Mouse (Mus musculus): ENCODE measurements around the gene Zfp54. TPM values are rescaled to one million over a fixed set of nuclear protein-coding genes. Genes with fewer than 3 reads are reported as not detected.
A peak's percentile ranks its signal among the peaks of the same experiment; 100 is the strongest.
"Not testable (repeated sequence)": the region's sequence is repeated elsewhere in the genome, so short reads cannot be mapped to it uniquely, and the experiment has no call there.

Gene Zfp54
- total RNA-seq (2015; ENCODE audit: low replicate concordance) (0.58 and 2.7 TPM in 2 replicates), total RNA-seq (2017; ENCODE audit: low replicate concordance) (1.3 and 3.8 TPM in 2 replicates)

- peak; percentile 98 for ATAC-seq (replicated peaks; ENCODE audit: low FRiP score, poor library complexity, severe bottlenecking)
Measured at GRCm38 (mm10) chr17:21422664-21423599, at the start of gene Zfp54. Gene Zfp54, plus strand, starts transcription at chr17:21423227.

DNA sequence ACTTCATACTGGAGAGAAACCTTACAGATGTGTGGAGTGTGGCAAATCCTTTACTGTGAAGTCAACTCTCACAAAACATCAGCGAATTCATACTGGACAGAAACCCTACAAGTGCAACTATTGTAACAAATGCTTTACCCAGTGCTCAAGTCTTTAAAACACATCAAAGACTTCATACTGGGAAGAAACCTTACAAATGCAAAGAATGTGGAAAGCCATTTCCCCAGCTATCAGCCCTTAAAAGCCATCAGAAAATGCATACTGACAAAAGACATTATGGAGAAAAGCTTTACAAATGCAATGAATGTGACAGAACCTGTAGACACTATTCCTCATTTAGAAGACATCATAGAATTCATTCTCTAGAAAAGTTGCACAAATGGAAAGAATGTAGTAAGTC is 47.7 kb upstream of the Zfp54 start:
- ATAC-seq (replicated peaks; ENCODE audit: low FRiP score, poor library complexity, severe bottlenecking), result no peak

DNA sequence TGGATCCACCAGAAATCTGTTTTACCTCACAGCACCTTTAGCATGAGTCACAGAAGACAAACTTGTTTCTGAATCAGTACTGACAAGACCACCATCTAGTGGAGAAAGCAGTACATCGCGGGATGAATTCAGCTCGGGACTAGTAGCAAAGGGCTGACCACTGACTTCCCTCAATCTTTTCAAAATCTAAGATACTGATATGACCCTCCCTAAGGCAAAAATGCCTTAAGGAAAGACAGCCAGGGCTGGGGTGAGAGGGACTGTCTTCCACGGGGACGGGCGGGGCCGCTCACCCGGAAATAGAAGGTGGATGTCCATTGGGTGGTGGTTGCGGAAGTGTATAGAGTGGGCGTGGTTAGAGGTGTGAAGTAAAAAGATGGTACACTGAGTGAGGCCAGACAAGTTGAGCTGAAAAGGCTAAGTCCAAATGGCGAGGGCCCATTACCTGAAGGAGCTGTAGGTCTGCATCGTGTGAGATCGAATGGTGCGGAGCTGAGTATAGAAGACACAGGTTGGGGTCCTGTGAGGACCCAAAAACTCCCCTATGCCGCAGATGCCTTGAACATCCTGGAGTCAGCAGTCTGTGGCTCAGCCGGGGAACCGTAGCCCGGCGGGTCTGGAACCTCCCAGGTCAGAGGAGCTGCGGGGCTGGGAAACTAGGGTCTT is 39.5 kb upstream of the Zfp54 start, which contains the start of gene Zfp677:
Zfp677 (plus strand) TSS at position 358 of the 666 bp plus-strand sequence.
- ATAC-seq (replicated peaks; ENCODE audit: low FRiP score, poor library complexity, severe bottlenecking), result peak; percentile 98

DNA sequence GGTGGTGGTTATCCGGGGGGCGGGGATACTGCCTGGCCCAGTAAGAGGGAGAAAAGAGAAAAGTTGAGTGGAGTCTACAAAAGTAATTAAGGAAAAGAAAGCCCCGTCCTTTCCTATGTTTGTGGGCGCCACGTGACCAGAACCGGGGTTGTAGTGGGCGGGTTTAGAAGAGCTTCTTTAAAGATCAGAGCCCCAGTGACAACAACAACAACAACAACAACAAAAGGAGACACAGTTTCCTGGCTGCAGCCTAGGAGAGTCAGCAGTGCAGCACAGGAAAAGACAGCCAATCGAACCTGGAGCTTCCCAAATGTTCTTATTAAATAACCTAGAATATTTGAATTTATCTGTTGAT is 39.0 kb upstream of the Zfp54 start:
- ATAC-seq (replicated peaks; ENCODE audit: low FRiP score, poor library complexity, severe bottlenecking), result no peak

DNA sequence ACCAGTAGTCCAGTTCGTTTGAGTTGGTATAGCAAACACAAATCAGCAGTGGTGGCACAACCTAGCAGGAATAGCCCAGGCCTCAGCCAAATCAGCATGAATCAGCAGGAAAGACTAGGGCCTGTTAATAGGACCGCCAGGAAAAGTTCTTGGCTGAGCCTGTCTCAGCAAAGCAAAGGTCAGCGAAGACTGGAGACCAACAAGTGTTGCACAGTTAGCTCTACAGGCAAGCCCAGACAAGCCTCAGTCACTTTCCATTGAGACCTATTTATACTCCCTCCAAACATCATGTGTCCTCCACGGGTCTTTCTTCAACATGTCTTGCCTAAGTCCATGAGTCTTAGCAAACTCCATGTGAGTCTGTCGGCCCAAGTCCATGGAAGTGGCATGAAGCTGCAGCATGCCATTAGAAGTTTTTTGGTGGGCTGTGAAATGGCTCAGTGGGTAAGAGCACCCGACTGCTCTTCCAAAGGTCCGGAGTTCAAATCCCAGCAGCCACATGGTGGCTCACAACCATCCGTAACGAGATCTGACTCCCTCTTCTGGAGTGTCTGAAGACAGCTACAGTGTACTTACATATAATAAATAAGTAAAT is 15.9 kb downstream of the Zfp54 start:
- ATAC-seq (replicated peaks; ENCODE audit: low FRiP score, poor library complexity, severe bottlenecking), result not testable (repeated sequence)

DNA sequence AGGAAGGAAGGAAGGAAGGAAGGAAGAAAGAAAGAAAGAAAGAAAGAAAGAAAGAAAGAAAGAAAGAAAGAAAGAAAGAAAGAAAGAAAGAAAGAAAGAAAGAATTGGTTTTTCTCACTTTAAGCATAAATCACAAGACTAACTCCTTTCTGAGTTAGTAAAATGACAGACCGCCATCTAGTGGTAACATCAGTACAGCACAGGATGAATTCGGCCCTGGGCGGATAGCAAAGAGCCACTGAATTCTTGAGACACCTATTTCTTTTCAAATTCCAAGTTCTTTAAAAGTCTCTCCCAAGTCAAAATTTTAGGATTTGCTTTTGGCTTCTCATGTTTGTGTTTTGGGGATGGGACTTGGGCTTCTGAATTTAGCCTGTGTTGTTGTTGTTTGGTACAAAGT is 26.6 kb downstream of the Zfp54 start:
- peak; percentile 85 for ATAC-seq (replicated peaks; ENCODE audit: low FRiP score, poor library complexity, severe bottlenecking)

GRCm38 (mm10) chr17:21450138-21450704 is 27.2 kb downstream of the Zfp54 start, which contains the start of gene Zfp51:
Gene Zfp51, plus strand, starts transcription at chr17:21450374.
- peak; percentile 99 for ATAC-seq (replicated peaks; ENCODE audit: low FRiP score, poor library complexity, severe bottlenecking)

GRCm38 (mm10) chr17:21463550-21463949 is 40.5 kb downstream of the Zfp54 start:
- no peak for ATAC-seq (replicated peaks; ENCODE audit: low FRiP score, poor library complexity, severe bottlenecking)

DNA sequence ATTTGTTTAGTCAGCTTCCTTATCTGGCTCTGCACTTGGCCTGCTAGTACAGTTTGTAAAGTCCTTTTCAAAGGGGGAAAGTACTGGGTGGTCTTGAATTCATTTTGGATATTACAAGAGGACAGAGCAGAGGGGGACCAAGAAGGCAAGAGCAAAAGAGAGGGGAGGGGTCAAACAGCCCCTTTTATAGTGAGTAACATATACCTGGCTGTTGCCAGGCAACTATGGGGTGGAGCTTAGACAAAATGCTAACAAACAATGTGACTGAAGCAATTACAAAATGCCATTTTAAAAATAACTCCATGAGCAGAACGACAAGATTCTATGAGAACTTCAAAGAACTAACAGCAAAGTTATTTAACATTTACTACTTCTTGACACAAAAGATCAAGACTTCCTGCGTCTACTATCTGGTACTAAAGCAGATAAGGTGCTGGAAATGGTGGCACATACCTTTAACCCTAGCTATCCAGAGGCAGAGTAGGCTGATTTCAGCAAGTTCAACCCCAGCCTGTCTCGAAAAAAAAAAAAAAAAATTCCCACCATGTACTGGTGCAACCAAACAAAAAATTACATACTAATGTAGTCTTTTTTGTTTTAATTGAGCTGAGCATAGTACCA is 49.1 kb downstream of the Zfp54 start:
- ATAC-seq (replicated peaks; ENCODE audit: low FRiP score, poor library complexity, severe bottlenecking), result no peak

DNA sequence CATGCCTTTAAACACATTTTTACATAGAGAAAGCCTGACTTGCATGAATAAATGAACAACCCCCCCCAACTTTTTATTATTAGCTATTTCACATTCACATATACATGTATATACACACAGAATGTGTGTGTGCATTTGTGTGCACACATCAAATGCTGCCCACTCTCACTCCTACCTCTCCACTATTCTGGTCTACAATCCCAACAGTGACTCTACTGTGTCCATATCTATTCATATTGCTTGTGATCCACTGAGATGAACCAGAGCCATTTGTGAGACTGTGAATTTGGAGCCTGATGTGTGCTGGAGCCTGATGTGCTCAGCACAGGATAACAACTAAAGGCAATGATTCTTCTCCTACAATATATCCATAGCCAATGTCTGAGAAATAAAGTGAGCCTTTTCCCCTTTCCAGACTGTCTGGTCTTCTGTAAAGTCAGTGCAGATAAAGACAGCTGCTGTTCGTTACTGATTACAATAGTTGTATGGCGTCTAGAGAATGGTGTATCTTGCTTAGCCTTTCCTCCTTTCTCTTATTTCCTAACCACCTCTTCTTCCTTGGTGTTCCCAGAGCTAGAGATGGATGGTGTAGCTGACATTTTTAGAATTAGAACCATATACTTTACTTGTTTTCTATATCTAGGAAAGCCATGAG is 49.8 kb downstream of the Zfp54 start:
- ATAC-seq (replicated peaks; ENCODE audit: low FRiP score, poor library complexity, severe bottlenecking), result peak; percentile 81

GRCm38 (mm10) chr17:21473362-21474190 is 50.5 kb downstream of the Zfp54 start:
- ATAC-seq (replicated peaks; ENCODE audit: low FRiP score, poor library complexity, severe bottlenecking), result no peak; the same call in 1 of the 2 replicates

- ATAC-seq (replicated peaks; ENCODE audit: low FRiP score, poor library complexity, severe bottlenecking), result not testable (repeated sequence)
Measured at GRCm38 (mm10) chr17:21474729-21475128, 51.7 kb downstream of the Zfp54 start.

DNA sequence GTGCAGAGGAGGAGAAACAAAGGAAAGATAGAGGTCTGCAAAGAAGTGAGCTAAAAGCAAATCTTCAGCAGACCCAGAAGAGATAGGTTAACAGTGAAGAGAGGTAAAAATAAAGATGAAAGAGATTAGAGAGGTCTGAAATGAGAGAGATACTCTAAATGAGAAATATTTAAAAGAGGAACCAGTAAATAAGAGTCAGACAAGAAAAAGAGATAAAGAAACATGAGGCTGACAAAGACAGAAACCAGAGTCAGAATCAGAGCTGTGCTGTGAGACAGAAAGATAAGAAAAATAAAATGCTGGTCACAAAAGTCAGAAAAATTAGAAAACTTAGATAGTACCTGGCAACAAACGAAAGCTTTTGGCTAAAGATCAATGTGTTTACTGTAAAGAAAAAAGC is 52.3 kb downstream of the Zfp54 start:
- ATAC-seq (replicated peaks; ENCODE audit: low FRiP score, poor library complexity, severe bottlenecking), result not testable (repeated sequence)

- ATAC-seq (replicated peaks; ENCODE audit: low FRiP score, poor library complexity, severe bottlenecking), result not testable (repeated sequence)
Measured at GRCm38 (mm10) chr17:21476351-21476750, 53.3 kb downstream of the Zfp54 start.

DNA sequence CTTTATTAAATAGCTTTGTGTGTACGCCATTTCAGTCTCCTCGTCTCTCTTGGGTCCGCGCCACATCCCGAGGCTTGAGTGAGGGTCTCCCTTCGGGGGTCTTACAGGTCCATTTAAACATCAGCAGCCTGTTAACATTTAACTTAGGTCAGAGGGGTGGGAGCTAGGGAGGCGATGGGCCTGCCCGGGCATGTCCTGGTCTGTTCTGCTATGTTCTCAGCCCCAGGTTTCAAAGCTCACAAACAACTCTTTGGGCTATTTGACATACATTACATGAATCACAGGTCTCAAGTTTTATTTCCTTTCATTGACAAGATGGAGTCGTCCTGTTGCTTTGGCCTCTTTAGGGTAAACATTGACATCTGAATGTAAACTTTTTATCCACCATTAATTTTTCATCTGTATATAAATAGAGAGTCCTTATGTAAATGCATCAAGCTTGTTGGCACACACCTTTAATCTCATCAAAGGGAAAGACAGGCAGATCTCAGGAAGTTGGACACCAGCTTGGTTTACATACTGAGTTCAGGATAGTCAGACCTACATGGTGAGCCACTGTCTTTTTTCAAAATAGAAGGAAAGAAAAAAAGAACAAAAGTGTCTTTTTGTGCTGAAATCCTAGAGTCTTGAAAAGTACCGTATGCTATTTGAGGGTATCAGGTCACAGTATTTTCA is 55.2 kb downstream of the Zfp54 start:
- ATAC-seq (replicated peaks; ENCODE audit: low FRiP score, poor library complexity, severe bottlenecking), result not testable (repeated sequence)
